Comparison of ENCODE assay signal across 9 mouse cellular contexts in the genomic region with DNA sequence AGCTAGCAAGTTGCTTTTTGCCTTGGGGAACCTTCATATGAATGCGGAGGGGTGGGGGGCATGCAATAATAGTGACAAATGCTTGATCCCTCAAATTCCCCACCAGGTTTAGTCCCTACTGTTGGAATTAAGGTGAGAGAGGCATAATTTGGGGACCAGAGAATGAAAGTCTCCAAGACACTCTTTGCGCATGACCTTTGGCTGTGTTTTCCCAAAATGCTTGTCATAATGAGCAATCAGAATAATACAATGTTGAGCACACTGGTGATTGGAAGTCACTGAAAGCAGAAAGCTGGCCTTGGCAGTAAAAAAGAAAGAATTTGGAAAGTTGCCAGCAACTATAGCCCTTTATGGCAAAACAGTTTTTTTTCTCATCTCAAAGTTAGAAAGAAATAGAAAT. TPM values are rescaled to one million over a fixed set of nuclear protein-coding genes. Genes with fewer than 3 reads are reported as not detected.
DNase-seq lines count a peak whose midpoint lies in the region; ATAC-seq and TF ChIP-seq lines count a peak whose summit lies in the region.
"Had no signal": no experiment of that assay in that cellular context is flagged by ENCODE, and none has a peak within 500 bp of the region (broad histone marks: within the 10 kb centered on the region; RNA-seq: fewer than 3 reads in every experiment).

No protein-coding gene starts in this region.

- H3K9me3 ChIP-seq in heart, postnatal 0 days (replicated peaks; ENCODE audit: control insufficient read depth, low read length): no peaks in the 10 kb centered on the region
- H3K9me3 ChIP-seq in embryonic facial prominence, embryonic 10.5 days: no peaks in the 10 kb centered on the region
- H3K9me3 ChIP-seq in hindbrain, postnatal 0 days (ENCODE audit: low read length): no peaks in the 10 kb centered on the region
- no peaks in the 10 kb centered on the region for H3K9me3 ChIP-seq in midbrain, postnatal 0 days (ENCODE audit: low read length)

- DNase-seq in heart, postnatal 0 days (ENCODE audit: low spot score): no peak
- no peak for DNase-seq in heart, adult 18-20 months
- no peak for DNase-seq in embryonic facial prominence, embryonic 10.5 days (ENCODE audit: low spot score)
- no peak for DNase-seq in hindbrain, postnatal 0 days (ENCODE audit: low spot score)
- DNase-seq in midbrain, postnatal 0 days (ENCODE audit: low spot score): no peak
- no peak for DNase-seq in right cerebral cortex, postnatal 25 days
- DNase-seq in thymus, postnatal 0 days (ENCODE audit: low spot score): no peak
- no peak for DNase-seq in layer of hippocampus, adult 9-11 months
- DNase-seq: right cerebral cortex, postnatal 4 days had no signal

- no peaks in the 10 kb centered on the region for H3K36me3 ChIP-seq in heart, postnatal 0 days (replicated peaks; ENCODE audit: control insufficient read depth, insufficient read depth, low read length)
- H3K36me3 ChIP-seq in embryonic facial prominence, embryonic 10.5 days (replicated peaks): no peaks in the 10 kb centered on the region
- no peaks in the 10 kb centered on the region for H3K36me3 ChIP-seq in hindbrain, postnatal 0 days (ENCODE audit: insufficient read depth, low read length)
- peaks cover 1% of the 10 kb centered on the region; the same call in 1 of the 2 replicates for H3K36me3 ChIP-seq in midbrain, postnatal 0 days (ENCODE audit: insufficient read depth, low read length)

- WGBS in heart, postnatal 0 days: 86% methylated on average over 2 of the region's 2 CpGs
- WGBS in embryonic facial prominence, embryonic 10.5 days: 64% methylated on average over 2 of the region's 2 CpGs
- 53% methylated on average over 2 of the region's 2 CpGs for WGBS in hindbrain, postnatal 0 days
- 61% methylated on average over 2 of the region's 2 CpGs for WGBS in midbrain, postnatal 0 days

- peaks cover 24% of the 10 kb centered on the region for H3K27me3 ChIP-seq in heart, postnatal 0 days (ENCODE audit: control insufficient read depth, insufficient read depth, low read length)
- H3K27me3 ChIP-seq in embryonic facial prominence, embryonic 10.5 days (replicated peaks; ENCODE audit: low read depth, poor library complexity, severe bottlenecking): peaks cover 38% of the 10 kb centered on the region
- H3K27me3 ChIP-seq in hindbrain, postnatal 0 days (ENCODE audit: insufficient read depth, low read length): no peaks in the 10 kb centered on the region
- H3K27me3 ChIP-seq in midbrain, postnatal 0 days (ENCODE audit: insufficient read depth, low read length): no peaks in the 10 kb centered on the region

- H3K9ac ChIP-seq in heart, postnatal 0 days (replicated peaks; ENCODE audit: low read depth, low read length): peak overlapping the region; percentile 41; the same call in 1 of the 2 replicates
- peak overlapping the region; percentile 90; the same call in 1 of the 2 replicates for H3K9ac ChIP-seq in hindbrain, postnatal 0 days (replicated peaks; ENCODE audit: low read length)
- H3K9ac ChIP-seq in midbrain, postnatal 0 days (replicated peaks; ENCODE audit: low read length, poor library complexity, severe bottlenecking): peak overlapping the region; percentile 89

- no peak for TF ChIP-seq EP300 in heart, postnatal 0 days (IDR thresholded peaks at IDR 0.05; ENCODE audit: low read depth)

- H3K4me2 ChIP-seq in heart, postnatal 0 days (ENCODE audit: low read depth, low read length): peak overlapping the region; percentile 98
- peak overlapping the region; percentile 82 for H3K4me2 ChIP-seq in hindbrain, postnatal 0 days (ENCODE audit: low read depth, low read length)
- peak overlapping the region; percentile 90 for H3K4me2 ChIP-seq in midbrain, postnatal 0 days (ENCODE audit: low read depth, low read length, poor library complexity, severe bottlenecking)

- 0 out of 2 replicates have a peak, but pooled peaks cover 3% of the 10 kb centered on the region for H3K4me1 ChIP-seq in heart, postnatal 0 days (ENCODE audit: control insufficient read depth, insufficient read depth)
- H3K4me1 ChIP-seq in embryonic facial prominence, embryonic 10.5 days: peaks cover 17% of the 10 kb centered on the region
- H3K4me1 ChIP-seq in hindbrain, postnatal 0 days (ENCODE audit: insufficient read depth, low read length): no peaks in the 10 kb centered on the region
- H3K4me1 ChIP-seq in midbrain, postnatal 0 days (ENCODE audit: insufficient read depth, low read length): no peaks in the 10 kb centered on the region

- TF ChIP-seq CTCF in heart, postnatal 0 days (IDR thresholded peaks at IDR 0.05; ENCODE audit: low read depth): no peak
- TF ChIP-seq CTCF in hindbrain, postnatal 0 days (IDR thresholded peaks at IDR 0.05; ENCODE audit: low read depth): no peak
- no peak for TF ChIP-seq CTCF in midbrain, postnatal 0 days (IDR thresholded peaks at IDR 0.05)

- peak overlapping the region; percentile 65 for H3K4me3 ChIP-seq in heart, postnatal 0 days (ENCODE audit: low read depth, low read length)
- peak overlapping the region; percentile 73 for H3K4me3 ChIP-seq in embryonic facial prominence, embryonic 10.5 days
- H3K4me3 ChIP-seq in hindbrain, postnatal 0 days (ENCODE audit: low read length): peak overlapping the region; percentile 88
- H3K4me3 ChIP-seq in midbrain, postnatal 0 days (ENCODE audit: low read depth, low read length): peak overlapping the region; percentile 89

- no peak overlapping the region for H3K27ac ChIP-seq in heart, postnatal 0 days (ENCODE audit: low read depth)
- H3K27ac ChIP-seq in embryonic facial prominence, embryonic 10.5 days (replicated peaks): no peak overlapping the region; the same call in 1 of the 2 replicates
- no peak overlapping the region for H3K27ac ChIP-seq in hindbrain, postnatal 0 days
- no peak overlapping the region for H3K27ac ChIP-seq in midbrain, postnatal 0 days (ENCODE audit: low read depth, low read length)

- no peak for ATAC-seq in heart, postnatal 0 days (ENCODE audit: insufficient read depth, low read depth)
- ATAC-seq in hindbrain, postnatal 0 days: no peak
- ATAC-seq in midbrain, postnatal 0 days (ENCODE audit: low FRiP score): no peak

RNA-seq across cellular contexts. Expression of a gene that starts 1.0 kb away (rescaled TPM):
- 3.7 and 8.9 TPM in 2 replicates for total RNA-seq in heart, postnatal 0 days (2014; rRNA removed; ENCODE audit: low replicate concordance)
- 0.72 and 0.74 TPM in 2 replicates for polyA plus RNA-seq in heart, postnatal 0 days (2015; fragmentation: Nextera tagmentation; extraction: Ambion mirVana)
- 1 to 10 TPM; 2.0 to 2.6 TPM for total RNA-seq in heart, adult 18-20 months (2021)
- polyA plus RNA-seq in embryonic facial prominence, embryonic 10.5 days (2016; fragmentation: Nextera tagmentation; extraction: Ambion mirVana): 4.3 and 5.1 TPM in 2 replicates
- 46.5 and 62.1 TPM in 2 replicates for total RNA-seq in hindbrain, postnatal 0 days (2014; rRNA removed)
- 19.2 and 19.9 TPM in 2 replicates for polyA plus RNA-seq in hindbrain, postnatal 0 days (2015; fragmentation: Nextera tagmentation; extraction: Ambion mirVana)
- 64.0 and 65.3 TPM in 2 replicates for total RNA-seq in midbrain, postnatal 0 days (2014; rRNA removed)
- polyA plus RNA-seq in midbrain, postnatal 0 days (2015; fragmentation: Nextera tagmentation; extraction: Ambion mirVana): 15.5 and 19.5 TPM in 2 replicates
- polyA plus RNA-seq in thymus, postnatal 0 days (2015; fragmentation: Nextera tagmentation; extraction: Ambion mirVana): 1.6 and 3.3 TPM in 2 replicates
